Mouse (Mus musculus): ENCODE measurements around the gene Apobec2. TPM values are rescaled to one million over a fixed set of nuclear protein-coding genes. Genes with fewer than 3 reads are reported as not detected.

Gene Apobec2
- polyA plus RNA-seq, 1 experiment, result 122 TPM

DNA sequence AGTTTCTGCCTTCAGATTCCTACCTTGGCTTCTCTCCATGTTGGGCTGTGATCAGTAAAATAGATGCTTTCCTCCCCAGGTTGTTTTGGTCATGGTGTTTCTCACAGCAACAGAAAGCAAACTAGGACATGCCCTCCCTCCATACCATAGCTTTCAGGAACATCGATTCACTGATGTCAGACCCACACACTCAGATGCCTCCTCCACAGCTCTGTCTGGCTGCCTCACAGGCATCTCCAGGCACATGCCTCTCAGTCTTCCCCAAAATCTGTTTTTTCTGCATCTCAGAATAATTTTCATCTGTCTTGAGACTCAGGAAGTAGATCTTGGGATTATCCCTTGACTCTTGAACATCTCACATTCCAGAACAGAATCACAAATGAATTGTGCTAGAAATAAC lies 56.6 kb downstream of the Apobec2 start:
- TF ChIP-seq POLR2A (IDR thresholded peaks at IDR 0.05; ENCODE audit: insufficient read length, low read depth), result no peak
- no peak for TF ChIP-seq MAX (IDR thresholded peaks at IDR 0.05; ENCODE audit: low read depth)
- TF ChIP-seq CEBPB (IDR thresholded peaks at IDR 0.05; ENCODE audit: insufficient read depth, poor library complexity, severe bottlenecking), result no peak
- TF ChIP-seq E2F4 (IDR thresholded peaks at IDR 0.05; ENCODE audit: insufficient read depth), result no peak
- no peak for TF ChIP-seq MYOD1 (IDR thresholded peaks at IDR 0.05; ENCODE audit: control insufficient read depth in 1 of 3, insufficient read length in 2 of 3, low read depth in 2 of 3)
- no peak for TF ChIP-seq REST (IDR thresholded peaks at IDR 0.05; ENCODE audit: insufficient read depth, insufficient read length)
- TF ChIP-seq TCF3 (IDR thresholded peaks at IDR 0.05; ENCODE audit: insufficient read length, low read depth), result no peak
- no peak for TF ChIP-seq USF1 (IDR thresholded peaks at IDR 0.05; ENCODE audit: low read depth)
- no peak for TF ChIP-seq MYOG (IDR thresholded peaks at IDR 0.05; ENCODE audit: control insufficient read depth in 1 of 3, insufficient read depth in 1 of 3, insufficient read length in 2 of 3, low read depth in 2 of 3)
- TF ChIP-seq POLR2AphosphoS2 (IDR thresholded peaks at IDR 0.05; ENCODE audit: insufficient read length, low read depth), result no peak
- Histone ChIP-seq H3K36me3 (ENCODE audit: control insufficient read depth, insufficient read depth) (no peaks in the 10 kb centered on the region), H3K4me2 (ENCODE audit: low read depth) (no peak overlapping the region), H3K4me3 (no peak overlapping the region), H3K27me3 (ENCODE audit: control insufficient read depth, insufficient read depth, insufficient read length) (no peaks in the 10 kb centered on the region), H3ac (ENCODE audit: control insufficient read depth, insufficient read length) (no peak overlapping the region), H3K79me2 (ENCODE audit: control insufficient read depth, insufficient read depth) (no peaks in the 10 kb centered on the region)

- Histone ChIP-seq H3K36me3 (ENCODE audit: control insufficient read depth, insufficient read depth) (no peaks in the 10 kb centered on the region), H3K27me3 (ENCODE audit: control insufficient read depth, insufficient read depth, insufficient read length) (no peaks in the 10 kb centered on the region), H3ac (ENCODE audit: control insufficient read depth, insufficient read length) (no peak overlapping the region), H3K4me2 (ENCODE audit: low read depth) (no peak overlapping the region), H3K4me3 (no peak overlapping the region), H3K79me2 (ENCODE audit: control insufficient read depth, insufficient read depth) (no peaks in the 10 kb centered on the region)
- TF ChIP-seq CEBPB (IDR thresholded peaks at IDR 0.05; ENCODE audit: insufficient read depth, poor library complexity, severe bottlenecking) (no peak), TCF12 (IDR thresholded peaks at IDR 0.05; ENCODE audit: insufficient read depth, poor library complexity, severe bottlenecking) (no peak), REST (IDR thresholded peaks at IDR 0.05; ENCODE audit: insufficient read depth, insufficient read length) (no peak), USF1 (IDR thresholded peaks at IDR 0.05; ENCODE audit: low read depth) (no peak), POLR2AphosphoS2 (IDR thresholded peaks at IDR 0.05; ENCODE audit: insufficient read length, low read depth) (no peak), MYOG (IDR thresholded peaks at IDR 0.05; ENCODE audit: control insufficient read depth in 1 of 3, insufficient read depth in 1 of 3, insufficient read length in 2 of 3, low read depth in 2 of 3) (no peak), TCF3 (IDR thresholded peaks at IDR 0.05; ENCODE audit: insufficient read length, low read depth) (no peak), SRF (IDR thresholded peaks at IDR 0.05; ENCODE audit: control insufficient read depth, insufficient read length, low read depth) (no peak), POLR2A (IDR thresholded peaks at IDR 0.05; ENCODE audit: insufficient read length, low read depth) (no peak), MYOD1 (IDR thresholded peaks at IDR 0.05; ENCODE audit: control insufficient read depth in 1 of 3, insufficient read length in 2 of 3, low read depth in 2 of 3) (no peak), MAX (IDR thresholded peaks at IDR 0.05; ENCODE audit: low read depth) (no peak), E2F4 (IDR thresholded peaks at IDR 0.05; ENCODE audit: insufficient read depth) (no peak)
Measured at GRCm38 (mm10) chr17:48372987-48373386, 59.7 kb downstream of the Apobec2 start.

GRCm38 (mm10) chr17:48371621-48372020 lies 61.1 kb downstream of the Apobec2 start:
- no peak overlapping the region for H3K4me3 ChIP-seq
- H3ac ChIP-seq (ENCODE audit: control insufficient read depth, insufficient read length), result no peak overlapping the region
- TF ChIP-seq SRF (IDR thresholded peaks at IDR 0.05; ENCODE audit: control insufficient read depth, insufficient read length, low read depth) (no peak), MYOD1 (IDR thresholded peaks at IDR 0.05; ENCODE audit: control insufficient read depth in 1 of 3, insufficient read length in 2 of 3, low read depth in 2 of 3) (no peak), USF1 (IDR thresholded peaks at IDR 0.05; ENCODE audit: low read depth) (no peak), POLR2AphosphoS2 (IDR thresholded peaks at IDR 0.05; ENCODE audit: insufficient read length, low read depth) (no peak), REST (IDR thresholded peaks at IDR 0.05; ENCODE audit: insufficient read depth, insufficient read length) (no peak), MAX (IDR thresholded peaks at IDR 0.05; ENCODE audit: low read depth) (no peak)

More at GRCm38 (mm10) chr17:48371621-48372020, 61.1 kb downstream of the Apobec2 start:
- H3K79me2 ChIP-seq (ENCODE audit: control insufficient read depth, insufficient read depth), result no peaks in the 10 kb centered on the region
- no peak overlapping the region for H3K4me2 ChIP-seq (ENCODE audit: low read depth)
- no peaks in the 10 kb centered on the region for H3K27me3 ChIP-seq (ENCODE audit: control insufficient read depth, insufficient read depth, insufficient read length)
- H3K36me3 ChIP-seq (ENCODE audit: control insufficient read depth, insufficient read depth), result no peaks in the 10 kb centered on the region

Other genes starting within 250 kb of the Apobec2 start
- gene Trem1, start 200.2 kb downstream of the Apobec2 start, polyA plus RNA-seq (2012; fragmentation: generic; extraction: Trizol), result not detected
- 2.4 TPM for gene Trem3, start 185.2 kb downstream of the Apobec2 start, polyA plus RNA-seq (2012; fragmentation: generic; extraction: Trizol)
- gene Treml4, start 168.6 kb downstream of the Apobec2 start, polyA plus RNA-seq (2012; fragmentation: generic; extraction: Trizol), result not detected
- gene Treml2, start 133.4 kb downstream of the Apobec2 start, polyA plus RNA-seq (2012; fragmentation: generic; extraction: Trizol), result not detected
- not detected for gene B430306N03Rik, start 116.8 kb downstream of the Apobec2 start, polyA plus RNA-seq (2012; fragmentation: generic; extraction: Trizol)
- gene Trem2, start 86.5 kb downstream of the Apobec2 start, polyA plus RNA-seq (2012; fragmentation: generic; extraction: Trizol), result 0.04 TPM
- gene Treml1, start 73.0 kb downstream of the Apobec2 start, polyA plus RNA-seq (2012; fragmentation: generic; extraction: Trizol), result 0.22 TPM
- 17.0 TPM for gene Nfya, start 23.0 kb downstream of the Apobec2 start, polyA plus RNA-seq (2012; fragmentation: generic; extraction: Trizol)
- 7.5 TPM for gene Oard1, start 22.9 kb downstream of the Apobec2 start, polyA plus RNA-seq (2012; fragmentation: generic; extraction: Trizol)
- gene Tspo2, start 18.6 kb upstream of the Apobec2 start, polyA plus RNA-seq (2012; fragmentation: generic; extraction: Trizol), result not detected
- gene Unc5cl, start 22.0 kb upstream of the Apobec2 start, polyA plus RNA-seq (2012; fragmentation: generic; extraction: Trizol), result not detected

Measured in myocyte (in vitro differentiated cells).